Mouse (Mus musculus) kidney, postnatal 0 days (tissue): Measurements from ENCODE around the gene Gm10638. TPM values are rescaled to one million over a fixed set of nuclear protein-coding genes. Genes with fewer than 3 reads are reported as not detected.
A peak's percentile ranks its signal among the peaks of the same experiment; 100 is the strongest.

ENCODE experiments used
- ATAC-seq: fragments of 200-750 bp; cut with Nextera tagmentation; replicated peaks from 2 replicates; pipeline ENCODE4 v1.8.0; 2017; ENCODE audit warnings: low read depth, moderate number of reproducible peaks, moderate TSS enrichment, moderate library complexity; ENCODE audit not compliant: low FRiP score
- DNase-seq: peaks from one replicate; pipeline ENCODE4 v3.0.0-alpha.2; 2016; ENCODE audit warnings: low spot score
- H3K27ac ChIP-seq: fragments of 300-500 bp; sonication (generic); 2 replicates; pipeline ENCODE4 v1.5.1; 2014; ENCODE audit warnings: mild to moderate bottlenecking
- H3K27me3 ChIP-seq: fragments of 300-500 bp; sonication (generic); 2 replicates; pipeline ENCODE4 v1.6.1; 2014; ENCODE audit warnings: low read length, mixed read lengths; ENCODE audit not compliant: insufficient read depth
- H3K36me3 ChIP-seq: fragments of 300-500 bp; sonication (generic); 2 replicates; pipeline ENCODE4 v1.6.1; 2014; ENCODE audit warnings: low read length, mixed read lengths; ENCODE audit not compliant: insufficient read depth
- H3K4me1 ChIP-seq: fragments of 300-500 bp; sonication (generic); replicated peaks from 2 replicates; pipeline ENCODE4 v1.6.1; 2014; ENCODE audit warnings: antibody characterized with exemption, low read length, mixed read lengths; ENCODE audit not compliant: insufficient read depth
- H3K4me2 ChIP-seq: fragments of 300-500 bp; sonication (generic); 2 replicates; pipeline ENCODE4 v1.6.1; 2014; ENCODE audit warnings: mild to moderate bottlenecking, low read length, moderate library complexity, mixed read lengths
- H3K4me3 ChIP-seq: fragments of 300-500 bp; sonication (generic); replicated peaks from 2 replicates; pipeline ENCODE4 v1.5.1; 2014; ENCODE audit warnings: low read depth, low read length
- H3K9ac ChIP-seq: fragments of 300-500 bp; sonication (generic); 2 replicates; pipeline ENCODE4 v1.6.1; 2014; ENCODE audit warnings: low read depth, low read length
- H3K9me3 ChIP-seq: fragments of 300-500 bp; sonication (generic); replicated peaks from 2 replicates; pipeline ENCODE4 v1.6.1; 2016; ENCODE audit warnings: low read length, inconsistent platforms, mixed read lengths
- CTCF ChIP-seq: IDR thresholded peaks from 2 replicates; pipeline ENCODE4 v1.5.1; 2016; ENCODE audit warnings: antibody characterized with exemption, low read depth, mild to moderate bottlenecking, moderate library complexity
- WGBS: fragments of 180-500 bp; shearing (Covaris S2); extraction: QIAGEN DNeasy Blood & Tissue Kit; methylation state at CpG from one replicate; pipeline ENCODE4 v1.1.7; 2014; 5-methylcytosine and 5-hydroxymethylcytosine counted together
- polyA plus RNA-seq: library from polyadenylated mRNA; unstranded; fragments of >200 nt; fragmentation: Nextera tagmentation; extraction: Ambion mirVana; gene quantifications from 2 replicates; pipeline ENCODE4 v1.2.1, GENCODE M21; 2015

Gm10638 gene
- polyA plus RNA-seq, 1 experiment from 2014 or later: 6.9 TPM

- no peak for TF ChIP-seq CTCF
- Histone ChIP-seq H3K4me2 (no peak overlapping the region), H3K27me3 (no peaks in the 10 kb centered on the region), H3K36me3 (0 out of 2 replicates have a peak, but pooled peaks cover 5% of the 10 kb centered on the region), H3K9ac (no peak overlapping the region), H3K4me3 (no peak overlapping the region), H3K9me3 (no peaks in the 10 kb centered on the region), H3K27ac (no peak overlapping the region), H3K4me1 (no peaks in the 10 kb centered on the region)
- no peak for ATAC-seq
- 56% methylated on average over 5 of the region's 5 CpGs for WGBS
- DNase-seq: no peak
Observed at GRCm38 (mm10) chr8:86706756-86707155, 38.7 kb upstream of the Gm10638 start.

GRCm38 (mm10) chr8:86707873-86708272, 37.6 kb upstream of the Gm10638 start:
- no peaks in the 10 kb centered on the region for H3K4me1 ChIP-seq
- no peak for TF ChIP-seq CTCF
- H3K36me3 ChIP-seq: 0 out of 2 replicates have a peak, but pooled peaks cover 5% of the 10 kb centered on the region
- no peak overlapping the region for H3K9ac ChIP-seq
- no peak overlapping the region for H3K4me2 ChIP-seq
- no peak for ATAC-seq
- no peak overlapping the region for H3K4me3 ChIP-seq
- DNase-seq: no peak
- H3K9me3 ChIP-seq: no peaks in the 10 kb centered on the region
- 67% methylated on average over 4 of the region's 4 CpGs for WGBS
- H3K27ac ChIP-seq: no peak overlapping the region
- H3K27me3 ChIP-seq: no peaks in the 10 kb centered on the region

- Histone ChIP-seq H3K4me3 (no peak overlapping the region), H3K27ac (no peak overlapping the region), H3K9me3 (no peaks in the 10 kb centered on the region), H3K4me1 (no peaks in the 10 kb centered on the region), H3K36me3 (peaks cover 8% of the 10 kb centered on the region; the same call in 1 of the 2 replicates), H3K27me3 (no peaks in the 10 kb centered on the region), H3K4me2 (no peak overlapping the region), H3K9ac (no peak overlapping the region)
- no peak for TF ChIP-seq CTCF
- ATAC-seq: no peak
- 93% methylated on average over 3 of the region's 3 CpGs for WGBS
- DNase-seq: no peak
Observed at GRCm38 (mm10) chr8:86712594-86712993, 32.9 kb upstream of the Gm10638 start.

- H3K36me3 ChIP-seq: peaks cover 8% of the 10 kb centered on the region; the same call in 1 of the 2 replicates
- peak; percentile 40 for DNase-seq
Observed at GRCm38 (mm10) chr8:86713407-86714188, 31.9 kb upstream of the Gm10638 start.

GRCm38 (mm10) chr8:86718332-86718994, 27.0 kb upstream of the Gm10638 start:
- ATAC-seq (no peak), DNase-seq (no peak)
- no peaks in the 10 kb centered on the region for H3K4me1 ChIP-seq
- H3K36me3 ChIP-seq: peaks cover 7% of the 10 kb centered on the region; the same call in 1 of the 2 replicates
- no peak overlapping the region for H3K27ac ChIP-seq
- H3K4me2 ChIP-seq: no peak overlapping the region
- WGBS: 80% methylated on average over 2 of the region's 2 CpGs
- H3K9ac ChIP-seq: no peak overlapping the region
- no peak for TF ChIP-seq CTCF
- H3K4me3 ChIP-seq: no peak overlapping the region
- H3K9me3 ChIP-seq: no peaks in the 10 kb centered on the region
- H3K27me3 ChIP-seq: no peaks in the 10 kb centered on the region

More at GRCm38 (mm10) chr8:86713407-86714188, 31.9 kb upstream of the Gm10638 start:
- no peaks in the 10 kb centered on the region for H3K9me3 ChIP-seq
- no peak overlapping the region for H3K9ac ChIP-seq
- no peaks in the 10 kb centered on the region for H3K4me1 ChIP-seq
- H3K4me2 ChIP-seq: no peak overlapping the region
- TF ChIP-seq CTCF: no peak
- WGBS: 68% methylated on average over 14 of the region's 14 CpGs
- no peak overlapping the region for H3K4me3 ChIP-seq
- H3K27me3 ChIP-seq: no peaks in the 10 kb centered on the region
- ATAC-seq: no peak
- no peak overlapping the region for H3K27ac ChIP-seq

- DNase-seq (no peak), ATAC-seq (no peak)
- peaks cover 7% of the 10 kb centered on the region; the same call in 1 of the 2 replicates for H3K36me3 ChIP-seq
- H3K9ac ChIP-seq: no peak overlapping the region
- H3K9me3 ChIP-seq: no peaks in the 10 kb centered on the region
- H3K27ac ChIP-seq: no peak overlapping the region
- no peak overlapping the region for H3K4me3 ChIP-seq
- H3K4me2 ChIP-seq: no peak overlapping the region
- 83% methylated on average over 1 of the region's 1 CpGs for WGBS
- no peaks in the 10 kb centered on the region for H3K27me3 ChIP-seq
- H3K4me1 ChIP-seq: no peaks in the 10 kb centered on the region
- no peak for TF ChIP-seq CTCF
Observed at GRCm38 (mm10) chr8:86719368-86719767, 26.1 kb upstream of the Gm10638 start.
